Mouse (Mus musculus): ENCODE measurements around the gene Itgae.
"Not testable (repeated sequence)": the region's sequence is repeated elsewhere in the genome, so short reads cannot be mapped to it uniquely, and the experiment has no call there.

The Itgae gene

GRCm38 (mm10) chr11:73092877-73093276 is 2.5 kb downstream of the Itgae start:
- DNase-seq (ENCODE audit: low read depth, low spot score), result no peak

GRCm38 (mm10) chr11:73094231-73094995 is 4.0 kb downstream of the Itgae start:
- DNase-seq (ENCODE audit: low read depth, low spot score), result no peak

DNA sequence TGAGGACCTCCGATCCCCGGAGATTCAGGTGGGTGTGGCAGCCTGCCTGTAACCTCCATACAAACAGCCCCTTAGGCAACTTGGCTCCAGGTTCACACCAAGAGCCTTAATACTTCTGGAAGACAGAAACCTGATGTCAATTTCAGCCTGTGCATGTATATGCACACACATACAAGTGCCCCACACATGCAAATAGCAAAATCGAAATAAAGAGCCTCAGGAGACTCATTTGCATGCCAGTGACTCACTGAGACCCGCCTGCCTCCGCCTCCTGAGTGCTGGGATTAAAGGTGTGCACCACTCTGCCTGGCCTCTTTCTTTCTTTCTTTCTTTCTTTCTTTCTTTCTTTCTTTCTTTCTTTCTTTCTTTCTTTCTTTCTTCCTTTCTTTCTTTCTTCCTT is 8.5 kb downstream of the Itgae start:
- no peak for DNase-seq (ENCODE audit: low read depth, low spot score)

DNA sequence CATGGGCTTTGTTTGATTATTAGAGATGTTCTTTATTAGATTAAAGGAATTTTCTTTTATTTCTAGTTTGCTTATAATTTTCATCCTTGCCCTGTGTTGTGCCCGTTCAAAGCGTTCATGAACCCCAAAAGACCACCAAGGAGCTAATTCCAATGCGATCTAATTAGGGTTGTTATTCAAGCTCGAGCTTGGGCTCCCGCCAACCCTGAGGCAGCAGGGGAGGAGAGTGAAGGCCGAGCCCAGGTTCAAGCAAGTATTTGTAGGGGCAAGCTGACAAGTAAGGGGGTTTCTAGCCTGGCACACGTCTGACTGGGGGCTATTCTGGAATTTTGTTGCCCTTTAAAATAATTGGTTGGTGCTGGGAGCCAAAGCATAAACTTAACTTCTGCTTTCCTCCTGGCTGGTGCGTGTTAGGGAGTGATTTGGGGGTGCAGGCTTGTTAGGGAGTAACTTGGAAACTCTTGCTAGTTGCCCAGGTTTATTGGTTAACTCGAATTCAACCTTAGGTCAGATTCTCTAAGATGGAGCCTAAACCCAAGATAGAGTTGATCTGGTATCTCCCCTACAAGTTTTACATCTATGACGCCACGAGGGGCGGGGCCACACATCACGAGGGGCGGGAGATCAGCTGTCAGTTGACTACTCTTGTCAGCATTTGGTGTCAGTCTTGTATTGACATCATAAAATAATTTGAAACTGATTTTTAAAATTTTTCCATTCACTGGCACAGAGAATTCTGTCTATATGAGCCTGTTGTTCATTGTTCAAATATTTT is 9.8 kb downstream of the Itgae start:
- DNase-seq (ENCODE audit: low read depth, low spot score), result no peak

GRCm38 (mm10) chr11:73101308-73101707 is 10.9 kb downstream of the Itgae start:
- DNase-seq (ENCODE audit: low read depth, low spot score), result no peak

- DNase-seq (ENCODE audit: low read depth, low spot score), result no peak
These were observed 14.9 kb downstream of the Itgae start for GRCm38 (mm10) chr11:73105246-73105645.

GRCm38 (mm10) chr11:73107358-73107757 is 17.0 kb downstream of the Itgae start:
- not testable (repeated sequence) for DNase-seq (ENCODE audit: low read depth, low spot score)

DNA sequence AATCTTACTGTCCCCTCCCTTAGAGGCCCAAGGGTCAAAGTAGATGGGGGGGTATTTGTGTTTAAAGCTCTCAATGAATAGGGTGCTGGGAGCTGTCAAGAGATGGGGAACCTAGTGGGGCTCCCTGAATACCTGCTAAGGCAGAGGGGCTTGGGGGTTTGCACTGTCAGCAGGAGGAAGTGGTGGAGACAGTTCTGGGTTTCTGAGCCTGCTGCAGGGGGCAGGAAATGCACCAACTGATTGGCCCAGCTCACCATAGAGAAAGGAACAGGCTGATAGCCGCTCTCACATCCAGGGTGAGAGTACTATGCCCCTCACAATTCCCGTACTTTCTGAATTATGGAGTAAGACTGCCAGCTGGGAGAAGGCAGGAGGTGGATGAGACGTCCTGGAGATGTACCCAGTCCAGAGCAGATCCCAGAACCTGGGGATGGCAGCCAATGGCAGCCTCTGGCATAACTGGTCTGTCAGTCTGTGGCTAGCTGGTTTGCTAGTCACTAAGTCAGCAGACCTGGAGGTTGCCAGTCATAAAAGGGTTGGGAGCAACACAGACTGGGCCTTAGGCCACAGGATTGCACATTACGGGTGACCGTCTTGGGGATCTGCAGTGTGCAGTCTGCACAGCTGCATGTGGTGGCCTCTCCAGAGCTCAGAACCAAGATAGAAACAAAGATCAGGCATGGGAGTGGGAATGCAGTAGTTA is 18.0 kb downstream of the Itgae start:
- no peak for DNase-seq (ENCODE audit: low read depth, low spot score)

DNA sequence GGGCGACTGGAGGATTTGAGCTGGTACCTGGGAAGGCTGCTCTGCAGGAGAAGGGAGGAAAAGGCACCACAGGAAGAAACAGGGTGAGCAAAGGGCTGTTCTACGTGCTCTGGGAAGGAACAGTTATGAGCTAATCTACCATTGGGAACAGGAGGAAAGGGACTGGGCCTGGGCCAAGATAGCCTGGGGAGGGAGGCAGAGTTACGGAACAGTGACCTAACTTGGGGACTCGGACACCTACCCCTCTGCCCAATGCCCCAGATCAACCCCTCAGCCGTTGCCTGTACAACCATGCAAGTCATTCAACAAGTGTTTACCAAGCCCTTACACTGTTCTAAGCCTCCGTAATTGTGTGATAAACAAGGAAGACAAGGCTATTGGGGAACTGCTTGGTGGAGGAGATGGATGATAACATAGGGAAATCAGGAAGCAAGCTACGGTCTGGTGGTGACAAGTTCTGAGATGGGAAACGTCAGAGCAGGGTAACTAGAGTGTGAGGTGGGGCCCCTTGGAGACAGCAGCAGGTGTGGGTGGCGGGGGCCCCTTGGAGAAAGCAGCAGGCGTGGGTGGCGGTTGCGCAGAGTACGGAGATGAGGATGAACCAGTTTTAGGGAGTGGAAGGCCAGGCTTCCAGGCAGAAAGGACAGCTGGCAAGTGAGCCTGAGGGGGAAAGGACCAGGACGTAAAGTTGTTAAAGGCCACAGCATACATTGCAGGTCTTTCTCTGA is 18.7 kb downstream of the Itgae start:
- DNase-seq (ENCODE audit: low read depth, low spot score), result no peak

- DNase-seq (ENCODE audit: low read depth, low spot score), result no peak
These were observed 19.6 kb downstream of the Itgae start for GRCm38 (mm10) chr11:73109941-73110340.

- DNase-seq (ENCODE audit: low read depth, low spot score), result no peak
These were observed 21.0 kb downstream of the Itgae start for GRCm38 (mm10) chr11:73111414-73111813.

GRCm38 (mm10) chr11:73126495-73126894 is 36.1 kb downstream of the Itgae start:
- no peak for DNase-seq (ENCODE audit: low read depth, low spot score)

DNA sequence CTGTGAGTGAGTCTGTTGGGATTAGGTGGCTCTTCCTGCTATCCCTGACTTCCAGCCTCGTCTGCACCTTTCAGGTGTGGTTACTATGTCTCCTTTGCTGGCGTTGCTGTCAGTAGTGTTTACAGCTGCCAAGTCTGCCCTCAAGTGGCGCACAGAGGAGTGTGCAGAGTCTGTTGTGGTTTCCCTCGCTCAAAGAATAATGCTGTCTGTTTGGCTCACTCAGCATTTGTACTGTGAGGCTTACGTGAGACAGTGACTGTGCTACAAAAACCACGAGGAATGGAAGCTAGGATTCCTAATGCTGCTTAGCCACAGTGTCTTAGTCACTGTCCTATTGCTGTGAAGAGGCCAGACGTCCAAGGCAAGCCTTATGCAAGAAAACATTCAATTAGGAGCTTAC is 40.6 kb downstream of the Itgae start:
- no peak for DNase-seq (ENCODE audit: low read depth, low spot score)

DNA sequence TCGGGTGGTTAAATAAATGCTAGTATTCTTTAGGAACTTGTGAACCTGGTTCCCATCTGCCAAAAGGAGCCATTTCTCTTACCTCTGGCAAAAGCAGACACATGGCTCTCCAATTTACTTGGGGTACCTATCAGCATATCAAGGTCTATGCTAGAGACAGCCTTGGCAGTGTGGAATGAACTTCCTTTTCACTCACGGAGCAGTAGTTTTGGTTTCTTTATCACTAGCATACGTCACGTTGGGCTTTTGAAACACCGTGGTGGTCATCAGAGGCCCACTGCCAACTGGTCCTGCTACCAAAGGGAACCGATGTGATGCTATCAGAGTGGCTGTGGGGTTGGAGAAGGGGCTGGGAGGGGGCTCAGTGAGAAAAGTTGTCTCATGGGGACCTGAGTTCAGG is 42.6 kb downstream of the Itgae start:
- no peak for DNase-seq (ENCODE audit: low read depth, low spot score)

DNA sequence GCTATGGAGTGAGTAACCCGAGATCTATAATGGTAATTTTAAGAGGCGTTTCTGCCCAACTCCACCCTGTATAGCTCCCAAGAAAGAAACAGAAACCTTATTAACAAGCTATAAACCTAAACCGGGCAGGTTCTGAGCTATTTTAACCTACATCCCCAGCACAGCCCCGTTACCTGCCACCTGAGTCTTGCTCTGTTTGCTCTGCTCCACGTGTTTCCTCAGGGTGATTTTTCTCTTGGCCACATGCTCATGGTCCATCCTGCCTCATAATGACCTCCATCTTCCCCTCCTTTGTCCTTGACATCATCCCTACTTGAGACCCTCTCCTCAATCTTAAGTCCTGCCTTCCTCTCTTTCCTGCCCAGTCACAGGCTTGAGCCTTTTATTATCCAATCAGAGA is 43.8 kb downstream of the Itgae start:
- DNase-seq (ENCODE audit: low read depth, low spot score), result no peak

DNA sequence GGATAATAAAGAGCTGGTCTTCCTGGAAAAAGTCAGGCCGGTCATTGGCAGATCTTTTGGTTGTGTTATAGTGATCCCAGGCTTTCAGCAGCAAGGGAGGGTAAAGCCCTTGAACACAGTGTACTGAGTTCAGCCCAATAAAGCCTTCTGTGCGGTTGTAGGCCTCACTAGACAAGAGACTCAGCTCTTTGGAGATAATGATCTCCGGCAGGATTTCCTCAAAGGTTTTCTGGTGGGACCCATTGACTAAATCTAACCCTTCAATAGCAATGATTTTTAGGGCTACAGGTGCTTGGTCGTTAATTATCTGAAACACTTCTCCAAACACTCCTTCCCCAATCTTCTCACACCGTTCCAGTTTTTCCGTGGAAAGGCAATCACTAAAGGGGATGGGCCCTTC is 46.2 kb downstream of the Itgae start:
- no peak for DNase-seq (ENCODE audit: low read depth, low spot score)

DNA sequence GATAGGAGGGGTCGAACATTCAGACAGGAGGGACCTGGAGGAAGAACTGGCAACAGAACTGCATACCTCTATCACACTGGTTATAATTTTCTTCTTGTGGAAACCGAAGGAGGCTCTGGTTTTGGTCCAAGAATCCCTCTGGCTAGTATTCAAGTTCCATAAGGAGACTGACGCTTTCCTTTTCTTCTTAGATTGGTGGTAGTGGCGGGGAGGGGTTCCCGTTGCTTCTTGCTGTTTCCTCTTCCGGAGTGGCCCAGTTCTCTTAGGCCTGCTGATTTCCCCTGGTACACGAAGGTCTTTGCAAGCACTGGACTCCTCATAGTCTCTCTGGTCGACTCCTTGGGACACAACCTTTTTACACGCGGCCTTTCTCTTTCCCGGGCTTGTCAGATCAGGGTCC is 46.7 kb downstream of the Itgae start:
- DNase-seq (ENCODE audit: low read depth, low spot score), result no peak

DNA sequence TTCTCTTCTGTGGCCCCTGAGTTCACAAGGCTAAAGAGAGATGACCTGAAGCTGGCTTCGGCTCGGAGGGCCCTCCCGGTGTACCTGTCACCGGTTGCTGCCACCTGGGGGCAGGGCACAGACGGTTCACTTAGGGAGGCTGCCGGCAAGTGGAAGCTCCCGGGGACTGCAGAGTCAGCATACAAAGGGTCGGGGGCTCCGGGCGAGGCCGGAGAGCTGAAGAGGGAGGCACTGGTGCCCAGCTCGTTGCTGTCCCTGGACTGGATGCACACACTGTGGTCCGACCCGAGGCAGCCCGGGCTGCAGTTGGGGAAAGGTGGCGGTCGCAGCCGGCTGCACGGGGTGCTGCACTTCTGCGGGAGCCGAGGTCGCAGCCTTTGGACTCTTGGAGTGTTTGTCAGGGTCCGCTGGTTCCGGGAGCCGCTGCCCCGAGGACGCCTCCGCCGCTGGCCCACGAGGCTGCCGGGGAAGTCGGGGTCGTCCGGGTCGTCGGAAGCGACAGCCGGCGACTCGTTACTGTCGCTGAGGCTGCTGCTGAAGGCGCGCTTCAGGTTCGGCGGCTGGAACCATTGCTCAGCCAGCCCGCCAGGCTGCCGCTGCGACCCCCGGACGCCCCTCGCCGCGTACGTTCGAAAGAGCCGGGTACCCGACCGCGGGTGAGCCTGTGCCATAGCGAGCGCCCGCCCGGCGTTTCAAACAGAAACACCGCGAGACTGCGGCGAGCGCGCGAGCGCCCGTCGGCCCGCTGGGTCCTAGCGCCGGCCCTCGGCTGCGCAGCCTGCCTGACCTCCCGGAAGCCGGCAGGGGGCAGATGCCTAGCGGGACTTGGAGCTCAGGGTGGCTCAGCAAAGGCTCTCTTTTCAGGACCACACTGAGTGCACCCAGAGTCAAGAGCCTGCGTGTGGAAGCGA is 47.5 kb downstream of the Itgae start, which contains the start of gene Haspin:
Haspin (minus strand) TSS at position 704 of the 911 bp plus-strand sequence.
- DNase-seq (ENCODE audit: low read depth, low spot score), result peak; percentile 95

DNA sequence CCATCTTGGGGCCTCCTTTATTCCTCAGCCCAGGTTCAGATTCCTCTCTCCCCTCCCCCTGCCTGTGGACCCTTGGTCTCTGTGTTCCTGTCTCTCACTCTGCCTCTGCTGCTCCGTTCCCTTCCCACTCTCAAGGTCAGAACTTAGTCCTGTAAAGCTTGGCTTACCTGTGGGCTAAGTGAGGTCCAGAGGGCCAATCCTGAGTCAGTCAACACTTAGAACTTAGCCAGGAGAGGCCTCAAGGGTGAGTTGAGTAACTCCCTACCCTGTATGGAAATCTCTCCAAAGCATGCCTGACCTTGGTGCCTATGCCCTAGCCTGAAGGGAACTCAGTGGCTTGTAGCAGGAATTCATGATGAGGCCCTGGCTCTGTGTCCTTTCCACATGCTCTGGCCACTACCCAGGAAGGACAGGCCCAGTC is 53.9 kb downstream of the Itgae start:
- DNase-seq (ENCODE audit: low read depth, low spot score), result no peak

Data from WW6 (cell line).